Mouse (Mus musculus) adrenal gland, postnatal 36 days (tissue): ENCODE measurements around the gene Fmc1. TPM values are rescaled to one million over a fixed set of nuclear protein-coding genes. Genes with fewer than 3 reads are reported as not detected.

Source experiments
- DNase-seq, 2 experiments: peaks; one replicate each; pipeline ENCODE4 v3.0.0; 2021; ENCODE audit warnings: mixed read lengths in 1 of 2
- microRNA-seq: library from miRNA; unstranded; fragments of <30 nt; microRNA quantifications from one replicate; pipeline ENCODE4 v1.2.0, GENCODE M21; 2021
- total RNA-seq, 2 experiments: library from RNA; stranded (reverse); gene quantifications; 2 replicates each; pipeline ENCODE4 v1.2.3; 2021

The Fmc1 gene
- total RNA-seq, 2 experiments from 2014 or later = 101 to 135 TPM

- peak; percentile 99 for DNase-seq
Measured at GRCm38 (mm10) chr6:38551989-38552635, 18.8 kb downstream of the Fmc1 start.

- DNase-seq = no peak
Measured at GRCm38 (mm10) chr6:38552636-38553000, 19.3 kb downstream of the Fmc1 start.

GRCm38 (mm10) chr6:38576096-38576495 lies 42.8 kb downstream of the Fmc1 start:
- DNase-seq = no peak

DNA sequence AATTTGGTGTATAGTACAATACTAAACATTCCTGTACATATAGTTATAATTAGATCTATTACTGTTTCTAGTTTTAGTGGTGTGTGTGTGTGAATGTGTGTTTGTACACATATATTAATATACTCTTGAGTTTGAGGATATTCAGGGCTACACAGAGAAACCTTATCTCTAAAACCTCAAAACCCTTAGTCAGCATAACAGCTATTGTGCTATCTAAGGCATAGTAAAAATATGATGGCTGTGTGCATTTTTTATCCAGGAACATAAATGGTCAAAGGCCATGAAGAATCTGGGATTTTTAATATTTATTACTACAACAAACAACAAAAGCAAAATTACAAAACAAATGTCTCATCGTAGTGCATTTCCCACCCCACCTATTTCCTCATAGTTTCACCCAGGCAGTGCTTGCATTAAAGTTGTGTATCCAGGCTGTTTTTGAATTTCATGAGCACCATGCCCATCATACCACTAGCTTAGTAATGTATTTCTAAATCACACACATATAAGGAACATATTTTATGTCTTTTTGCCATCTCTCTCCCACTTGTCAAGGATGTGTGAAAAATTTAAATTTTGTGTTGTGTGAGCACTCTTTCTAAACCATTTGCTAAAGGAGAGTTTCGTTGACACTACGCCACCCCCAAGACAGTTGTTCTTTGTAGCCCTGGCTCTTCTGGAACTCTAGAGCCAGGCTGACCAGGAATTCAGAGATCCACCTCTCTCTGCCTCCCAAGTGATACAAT lies 47.0 kb downstream of the Fmc1 start:
- DNase-seq = no peak

GRCm38 (mm10) chr6:38581711-38582110 lies 48.4 kb downstream of the Fmc1 start:
- DNase-seq = no peak

Small RNA genes within 50 kb of the gene (microRNA-seq; reads per million reads assigned to microRNA genes)
- gene Mir7670 = not detected

Other genes starting within 250 kb of the Fmc1 start
- gene Zc3hav1l, start 234.2 kb upstream of the Fmc1 start, total RNA-seq = 1 to 10 TPM; 2.7 to 3.1 TPM
- gene Zc3hav1, start 178.9 kb upstream of the Fmc1 start, total RNA-seq = 10 to 100 TPM; 56.9 to 69.1 TPM
- 1 to 10 TPM; 3.0 to 4.1 TPM for gene Ttc26, start 152.0 kb upstream of the Fmc1 start, total RNA-seq
- 10 to 100 TPM; 24.3 to 31.8 TPM for gene Ubn2, start 99.6 kb upstream of the Fmc1 start, total RNA-seq
- gene Luc7l2, start 17.8 kb downstream of the Fmc1 start, total RNA-seq = 100 to 1,000 TPM; 148 to 156 TPM
- 1 to 10 TPM; 3.2 to 4.3 TPM for gene Klrg2, start 103.7 kb downstream of the Fmc1 start, total RNA-seq
- gene Clec2l, start 129.6 kb downstream of the Fmc1 start, total RNA-seq = 1 to 10 TPM in 1 of 2 experiments, under 1 TPM in 1; 0.99 to 4.1 TPM